In genomic region chr16:36988066-36988465, GRCm38 (mm10) we compare ENCODE assay signal across 27 mouse cellular contexts. TPM values are rescaled to one million over a fixed set of nuclear protein-coding genes. Genes with fewer than 3 reads are reported as not detected.
DNase-seq lines count a peak whose midpoint lies in the region; ATAC-seq and TF ChIP-seq lines count a peak whose summit lies in the region.
"Had no signal": no experiment of that assay in that cellular context is flagged by ENCODE, and none has a peak within 500 bp of the region (broad histone marks: within the 10 kb centered on the region; RNA-seq: fewer than 3 reads in every experiment).

No protein-coding gene starts in this region.

- DNase-seq in heart, postnatal 36 days, result no peak
- no peak for DNase-seq in heart, postnatal 0 days (ENCODE audit: low spot score)
- DNase-seq in heart, postnatal 14 days, result no peak
- peak; percentile 89 for DNase-seq in liver, adult 2 months (ENCODE audit: extremely low read depth, low read depth, low spot score)
- no peak for DNase-seq in liver, postnatal 0 days
- DNase-seq: adrenal gland, postnatal 36 days; B cell, adult 2 months; cerebellum, adult 9-10 months; gastrocnemius, postnatal 10 days; left cerebral cortex, postnatal 4 days; thymus, postnatal 25 days had no signal

- intact Hi-C loops in heart, postnatal 36 days (cut with DNase I), result no loop called here
- intact Hi-C loops in heart, postnatal 14 days (cut with DNase I), result loop anchor here (5.0 kb wide), 1 partner anchor 41 kb away; no protein-coding TSS in a partner anchor

- no peaks in the 10 kb centered on the region for H3K9me3 ChIP-seq in heart, embryonic 11.5 days (replicated peaks; ENCODE audit: control insufficient read depth, low read length)
- no peaks in the 10 kb centered on the region for H3K9me3 ChIP-seq in heart, postnatal 0 days (replicated peaks; ENCODE audit: control insufficient read depth, low read length)
- H3K9me3 ChIP-seq in liver, postnatal 0 days (ENCODE audit: low read length), result no peaks in the 10 kb centered on the region
- H3K9me3 ChIP-seq: embryonic facial prominence, embryonic 15.5 days; G1E; hindbrain, embryonic 15.5 days; limb, embryonic 15.5 days; liver, embryonic 15.5 days; midbrain, embryonic 10.5 days; neural tube, embryonic 15.5 days; stomach, embryonic 15.5 days had no signal

- H3K27me3 ChIP-seq in heart, embryonic 11.5 days (ENCODE audit: control insufficient read depth, insufficient read depth, low read length), result no peaks in the 10 kb centered on the region
- no peaks in the 10 kb centered on the region for H3K27me3 ChIP-seq in heart, postnatal 0 days (ENCODE audit: control insufficient read depth, insufficient read depth, low read length)
- no peaks in the 10 kb centered on the region for H3K27me3 ChIP-seq in liver, adult 2 months (ENCODE audit: control insufficient read depth, insufficient read depth, low read length)
- no peaks in the 10 kb centered on the region for H3K27me3 ChIP-seq in liver, postnatal 0 days (ENCODE audit: insufficient read depth, low read length)
- H3K27me3 ChIP-seq: CH12.LX; embryonic facial prominence, embryonic 15.5 days; hindbrain, embryonic 15.5 days; limb, embryonic 15.5 days; liver, embryonic 15.5 days; neural tube, embryonic 15.5 days; Patski; stomach, embryonic 15.5 days had no signal

- H3K9ac ChIP-seq in heart, embryonic 11.5 days (ENCODE audit: low read depth, low read length), result no peak overlapping the region
- H3K9ac ChIP-seq in heart, postnatal 0 days (replicated peaks; ENCODE audit: low read depth, low read length), result 0 out of 2 replicates have a peak overlapping the region, but pooled peaks have one; percentile 73
- H3K9ac ChIP-seq in liver, adult 2 months (ENCODE audit: low read depth, low read length), result no peak overlapping the region
- no peak overlapping the region for H3K9ac ChIP-seq in liver, postnatal 0 days (replicated peaks)
- H3K9ac ChIP-seq: embryonic facial prominence, embryonic 15.5 days; hindbrain, embryonic 15.5 days; limb, embryonic 15.5 days; liver, embryonic 15.5 days; neural tube, embryonic 15.5 days; stomach, embryonic 15.5 days had no signal

- no peak overlapping the region for H3K4me3 ChIP-seq in heart, embryonic 11.5 days (ENCODE audit: low read depth, low read length)
- H3K4me3 ChIP-seq in heart, postnatal 0 days (ENCODE audit: low read depth, low read length), result peak overlapping the region; percentile 58
- H3K4me3 ChIP-seq in liver, adult 2 months (ENCODE audit: insufficient read depth, low read depth, low read length), result no peak overlapping the region
- H3K4me3 ChIP-seq in liver, postnatal 0 days (ENCODE audit: low read depth, low read length), result no peak overlapping the region
- H3K4me3 ChIP-seq: embryonic facial prominence, embryonic 15.5 days; hindbrain, embryonic 15.5 days; limb, embryonic 15.5 days; liver, embryonic 15.5 days; midbrain, embryonic 10.5 days; neural tube, embryonic 15.5 days; stomach, embryonic 15.5 days had no signal

- TF ChIP-seq EP300 in heart, postnatal 0 days (IDR thresholded peaks at IDR 0.05; ENCODE audit: low read depth), result no peak
- TF ChIP-seq EP300 in liver, postnatal 0 days (IDR thresholded peaks at IDR 0.05; ENCODE audit: low read depth), result no peak

- ATAC-seq in heart, embryonic 11.5 days (replicated peaks; ENCODE audit: insufficient number of reproducible peaks, low FRiP score, low TSS enrichment), result no peak
- ATAC-seq in heart, postnatal 0 days (ENCODE audit: insufficient read depth, low read depth), result no peak
- ATAC-seq in liver, postnatal 0 days, result no peak
- no peak for ATAC-seq in megakaryocyte-erythroid progenitor cell, adult 5-6 weeks (replicated peaks; ENCODE audit: low FRiP score, low TSS enrichment, poor library complexity, severe bottlenecking)
- ATAC-seq: forebrain, embryonic 14.5 days; midbrain, embryonic 16.5 days; Patski had no signal

- H3K4me1 ChIP-seq in heart, embryonic 11.5 days (ENCODE audit: control insufficient read depth, insufficient read depth, low read length), result peaks cover 12% of the 10 kb centered on the region
- peaks cover 21% of the 10 kb centered on the region for H3K4me1 ChIP-seq in heart, postnatal 0 days (ENCODE audit: control insufficient read depth, insufficient read depth)
- peaks cover 5% of the 10 kb centered on the region for H3K4me1 ChIP-seq in liver, adult 2 months (ENCODE audit: control insufficient read depth, insufficient read depth, low read length)
- peaks cover 4% of the 10 kb centered on the region; the same call in 1 of the 2 replicates for H3K4me1 ChIP-seq in liver, postnatal 0 days (ENCODE audit: insufficient read depth)
- H3K4me1 ChIP-seq: embryonic facial prominence, embryonic 15.5 days; hindbrain, embryonic 15.5 days; limb, embryonic 15.5 days; liver, embryonic 15.5 days; neural tube, embryonic 15.5 days; stomach, embryonic 15.5 days had no signal

- H3K79me2 ChIP-seq in liver, adult 2 months (ENCODE audit: control insufficient read depth, insufficient read depth, low read length), result no peaks in the 10 kb centered on the region

- no peaks in the 10 kb centered on the region for H3K36me3 ChIP-seq in heart, embryonic 11.5 days (ENCODE audit: control insufficient read depth, insufficient read depth, low read length)
- no peaks in the 10 kb centered on the region for H3K36me3 ChIP-seq in heart, postnatal 0 days (replicated peaks; ENCODE audit: control insufficient read depth, insufficient read depth, low read length)
- H3K36me3 ChIP-seq in liver, adult 2 months (ENCODE audit: control insufficient read depth, insufficient read depth, low read length), result no peaks in the 10 kb centered on the region
- no peaks in the 10 kb centered on the region for H3K36me3 ChIP-seq in liver, postnatal 0 days (replicated peaks; ENCODE audit: insufficient read depth, low read length)
- H3K36me3 ChIP-seq: embryonic facial prominence, embryonic 15.5 days; G1E; hindbrain, embryonic 15.5 days; limb, embryonic 15.5 days; liver, embryonic 15.5 days; midbrain, embryonic 10.5 days; neural tube, embryonic 15.5 days; stomach, embryonic 15.5 days had no signal

- H3K4me2 ChIP-seq in heart, embryonic 11.5 days, result peak overlapping the region; percentile 53
- H3K4me2 ChIP-seq in heart, postnatal 0 days (ENCODE audit: low read depth, low read length), result peak overlapping the region; percentile 71
- H3K4me2 ChIP-seq in liver, postnatal 0 days (ENCODE audit: low read depth, low read length), result no peak overlapping the region
- H3K4me2 ChIP-seq: embryonic facial prominence, embryonic 15.5 days; hindbrain, embryonic 15.5 days; limb, embryonic 15.5 days; liver, embryonic 15.5 days; neural tube, embryonic 15.5 days; stomach, embryonic 15.5 days had no signal

- TF ChIP-seq POLR2A in liver, adult 2 months (IDR thresholded peaks at IDR 0.05; ENCODE audit: extremely low read depth, insufficient read depth, low read length), result no peak

- no peak for TF ChIP-seq CTCF in heart, postnatal 0 days (IDR thresholded peaks at IDR 0.05; ENCODE audit: low read depth)
- no peak for TF ChIP-seq CTCF in liver, adult 2 months (IDR thresholded peaks at IDR 0.05; ENCODE audit: low read depth, low read length)
- TF ChIP-seq CTCF in liver, postnatal 0 days (IDR thresholded peaks at IDR 0.05; ENCODE audit: low read depth), result no peak

- no peak overlapping the region for H3K27ac ChIP-seq in heart, embryonic 11.5 days (ENCODE audit: low read depth, low read length)
- peak overlapping the region; percentile 97; the same call in 1 of the 2 replicates for H3K27ac ChIP-seq in heart, postnatal 0 days (ENCODE audit: low read depth)
- H3K27ac ChIP-seq in liver, adult 2 months (replicated peaks; ENCODE audit: insufficient read depth, low read depth, low read length), result no peak overlapping the region
- no peak overlapping the region for H3K27ac ChIP-seq in liver, postnatal 0 days (ENCODE audit: low read depth)
- H3K27ac ChIP-seq: embryonic facial prominence, embryonic 15.5 days; hindbrain, embryonic 15.5 days; limb, embryonic 15.5 days; liver, embryonic 15.5 days; macrophage; midbrain, embryonic 10.5 days; neural tube, embryonic 15.5 days; stomach, embryonic 15.5 days had no signal

RNA-seq across cellular contexts. Expression of gene Fbxo40, which starts 2.2 kb away (rescaled TPM):
- 6.8 and 7.9 TPM in 2 replicates for polyA plus RNA-seq in heart, embryonic 11.5 days (2014; fragmentation: Nextera tagmentation; extraction: Ambion mirVana)
- total RNA-seq in heart, postnatal 36 days (2021), result 100 to 1,000 TPM; 159 to 206 TPM
- total RNA-seq in heart, postnatal 0 days (2014; rRNA removed; ENCODE audit: low replicate concordance), result 64.8 and 86.4 TPM in 2 replicates
- 16.9 and 19.4 TPM in 2 replicates for polyA plus RNA-seq in heart, postnatal 0 days (2015; fragmentation: Nextera tagmentation; extraction: Ambion mirVana)
- total RNA-seq in heart, postnatal 14 days (2021), result 100 to 1,000 TPM; 140 to 151 TPM
- total RNA-seq in liver, adult 2 months (2014; rRNA removed), result 0.07 and 0.37 TPM in 2 replicates
- 0.09 and 0.21 TPM in 2 replicates for polyA plus RNA-seq in liver, adult 2 months (2012; rRNA removed)
- polyA plus RNA-seq in liver, postnatal 0 days (2015; fragmentation: Nextera tagmentation; extraction: Ambion mirVana), result 0.06 TPM in 1 of 2 replicates, not detected in the other
- 0.66 TPM in 1 of 2 replicates, not detected in the other for total RNA-seq in megakaryocyte-erythroid progenitor cell, adult 5-6 weeks (2014; fragmentation: Nextera tagmentation)
- 1.1 and 1.6 TPM in 2 replicates for total RNA-seq in megakaryocyte-erythroid progenitor cell, adult 5-6 weeks (2017)
- polyA plus RNA-seq: G1E; hindbrain, embryonic 15.5 days; intestine, embryonic 14.5 days had no signal

RNA-seq across cellular contexts. Expression of gene Polq, which starts 23.5 kb away (rescaled TPM):
- 9.7 and 10.5 TPM in 2 replicates for polyA plus RNA-seq in heart, embryonic 11.5 days (2014; fragmentation: Nextera tagmentation; extraction: Ambion mirVana)
- 1 to 10 TPM; 2.1 to 3.0 TPM for total RNA-seq in heart, postnatal 36 days (2021)
- total RNA-seq in heart, postnatal 0 days (2014; rRNA removed; ENCODE audit: low replicate concordance), result 4.8 and 6.9 TPM in 2 replicates
- 0.87 and 0.97 TPM in 2 replicates for polyA plus RNA-seq in heart, postnatal 0 days (2015; fragmentation: Nextera tagmentation; extraction: Ambion mirVana)
- total RNA-seq in heart, postnatal 14 days (2021), result 1 to 10 TPM; 1.3 to 1.9 TPM
- total RNA-seq in liver, adult 2 months (2014; rRNA removed), result 0.18 and 0.40 TPM in 2 replicates
- 0.02 and 0.10 TPM in 2 replicates for polyA plus RNA-seq in liver, adult 2 months (2012; rRNA removed)
- polyA plus RNA-seq in liver, postnatal 0 days (2015; fragmentation: Nextera tagmentation; extraction: Ambion mirVana), result 2.3 and 2.7 TPM in 2 replicates
- 46.2 and 56.2 TPM in 2 replicates for total RNA-seq in megakaryocyte-erythroid progenitor cell, adult 5-6 weeks (2014; fragmentation: Nextera tagmentation)
- 22.7 and 36.1 TPM in 2 replicates for total RNA-seq in megakaryocyte-erythroid progenitor cell, adult 5-6 weeks (2017)

RNA-seq across cellular contexts. Expression of gene Hcls1, which starts 53.3 kb away (rescaled TPM):
- 1.0 and 1.5 TPM in 2 replicates for polyA plus RNA-seq in heart, embryonic 11.5 days (2014; fragmentation: Nextera tagmentation; extraction: Ambion mirVana)
- total RNA-seq in heart, postnatal 36 days (2021), result 10 to 100 TPM in 1 of 2 experiments, 1 to 10 TPM in 1; 8.2 to 10.8 TPM
- total RNA-seq in heart, postnatal 0 days (2014; rRNA removed; ENCODE audit: low replicate concordance), result 2.3 and 3.9 TPM in 2 replicates
- 4.3 and 4.7 TPM in 2 replicates for polyA plus RNA-seq in heart, postnatal 0 days (2015; fragmentation: Nextera tagmentation; extraction: Ambion mirVana)
- 10 to 100 TPM in 1 of 2 experiments, 1 to 10 TPM in 1; 8.6 to 12.1 TPM for total RNA-seq in heart, postnatal 14 days (2021)
- total RNA-seq in liver, adult 2 months (2014; rRNA removed), result 4.8 and 5.0 TPM in 2 replicates
- polyA plus RNA-seq in liver, adult 2 months (2012; rRNA removed), result 4.2 and 5.1 TPM in 2 replicates
- 17.7 and 18.4 TPM in 2 replicates for polyA plus RNA-seq in liver, postnatal 0 days (2015; fragmentation: Nextera tagmentation; extraction: Ambion mirVana)
- 31.7 and 39.9 TPM in 2 replicates for total RNA-seq in megakaryocyte-erythroid progenitor cell, adult 5-6 weeks (2014; fragmentation: Nextera tagmentation)
- total RNA-seq in megakaryocyte-erythroid progenitor cell, adult 5-6 weeks (2017), result 66.9 and 104 TPM in 2 replicates
- polyA plus RNA-seq: Patski had no signal

Comparison
In these comparisons a context has a peak if more than half of its experiments do, and no peak if none do; other contexts are left out.
1. RNA of gene Fbxo40, which starts 2.2 kb away (total RNA-seq): 159 to 206 TPM in heart, postnatal 36 days, 140 to 151 TPM in heart, postnatal 14 days and 64.8 to 86.4 TPM in heart, postnatal 0 days; 0.66 to 1.6 TPM in megakaryocyte-erythroid progenitor cell, adult 5-6 weeks and 0.07 to 0.37 TPM in liver, adult 2 months; every median in the first group is over 10 times any median in the second.